Mouse (Mus musculus) embryo, embryonic 11 days (tissue): ENCODE data around the gene Flot2.
"Not testable (repeated sequence)": the region's sequence is repeated elsewhere in the genome, so short reads cannot be mapped to it uniquely, and the experiment has no call there.

Experiments
- DNase-seq: peaks from one replicate; pipeline ENCODE4 v3.0.0-alpha.2; 2015

Flot2 gene

GRCm38 (mm10) chr11:78037831-78038752, at the start of gene Flot2:
Gene Flot2 (plus strand): TSS chr11:78037931.
- peak; percentile 89 for DNase-seq

GRCm38 (mm10) chr11:77989071-77989690, 48.5 kb upstream of the Flot2 start:
- DNase-seq = no peak

- DNase-seq = no peak
Observed at GRCm38 (mm10) chr11:77995556-77995955, 42.2 kb upstream of the Flot2 start.

GRCm38 (mm10) chr11:78006446-78006845, 31.3 kb upstream of the Flot2 start:
- no peak for DNase-seq

DNA sequence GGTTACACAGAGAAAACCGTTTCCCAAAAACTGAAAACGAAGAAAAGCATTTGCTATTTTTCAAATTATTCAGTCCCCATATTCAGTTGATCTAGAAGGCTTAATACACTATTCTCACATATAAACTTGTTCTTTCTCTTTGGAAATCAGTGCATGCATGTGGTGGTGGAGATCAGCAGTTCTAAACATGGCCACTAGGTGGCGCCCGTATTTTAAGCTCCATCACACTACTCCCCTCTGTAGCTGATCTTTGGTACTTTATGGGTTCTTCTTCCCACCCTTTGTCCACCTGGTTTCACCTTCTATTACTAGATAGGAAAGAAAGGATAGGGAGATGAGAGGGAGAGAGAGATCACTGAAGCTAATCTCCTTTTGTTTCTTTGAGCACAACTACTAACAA, 18.1 kb upstream of the Flot2 start:
- DNase-seq = peak; percentile 82

DNA sequence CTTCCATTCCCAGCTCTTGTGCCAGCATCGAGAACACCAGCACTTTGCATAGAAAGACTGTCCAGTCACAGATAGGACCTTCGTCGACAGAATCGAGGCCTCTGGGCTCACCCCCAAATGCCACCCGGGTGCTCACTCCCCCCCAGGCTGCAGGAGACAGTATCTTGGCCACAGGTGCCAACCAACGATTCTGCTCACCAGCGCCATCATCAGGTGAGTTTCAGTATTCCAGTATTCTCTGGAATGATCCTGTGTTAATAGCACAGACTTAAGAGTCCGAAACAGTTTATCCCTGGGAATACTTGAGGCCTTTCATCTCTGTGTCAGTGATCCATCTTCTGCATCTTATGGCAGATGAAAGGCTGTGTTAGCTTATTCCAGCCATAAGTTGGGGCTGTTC, 14.1 kb upstream of the Flot2 start:
- DNase-seq = peak; percentile 37

- DNase-seq = no peak
Observed at GRCm38 (mm10) chr11:78029240-78029639, 8.5 kb upstream of the Flot2 start.

GRCm38 (mm10) chr11:78030600-78030999, 7.1 kb upstream of the Flot2 start:
- no peak for DNase-seq

DNA sequence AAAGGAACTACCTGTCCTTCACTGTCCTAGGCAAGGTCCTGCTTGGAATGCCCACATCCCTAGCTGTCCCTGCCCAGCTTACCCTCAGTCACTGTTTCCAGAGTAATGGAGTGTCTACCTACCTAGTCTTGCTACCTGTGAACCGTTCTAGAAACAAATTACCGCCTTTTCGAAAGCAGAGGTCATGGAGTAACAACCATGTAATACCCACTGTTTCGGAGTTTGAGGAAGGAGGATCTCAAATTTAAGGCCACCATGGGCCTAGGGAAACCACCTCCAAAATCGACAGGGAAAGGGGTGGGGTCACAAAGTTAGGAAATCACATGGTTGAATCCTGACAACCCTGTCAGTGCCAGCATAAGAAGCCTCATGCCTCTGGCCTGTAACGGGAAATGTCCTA, 6.3 kb upstream of the Flot2 start:
- DNase-seq = no peak

DNA sequence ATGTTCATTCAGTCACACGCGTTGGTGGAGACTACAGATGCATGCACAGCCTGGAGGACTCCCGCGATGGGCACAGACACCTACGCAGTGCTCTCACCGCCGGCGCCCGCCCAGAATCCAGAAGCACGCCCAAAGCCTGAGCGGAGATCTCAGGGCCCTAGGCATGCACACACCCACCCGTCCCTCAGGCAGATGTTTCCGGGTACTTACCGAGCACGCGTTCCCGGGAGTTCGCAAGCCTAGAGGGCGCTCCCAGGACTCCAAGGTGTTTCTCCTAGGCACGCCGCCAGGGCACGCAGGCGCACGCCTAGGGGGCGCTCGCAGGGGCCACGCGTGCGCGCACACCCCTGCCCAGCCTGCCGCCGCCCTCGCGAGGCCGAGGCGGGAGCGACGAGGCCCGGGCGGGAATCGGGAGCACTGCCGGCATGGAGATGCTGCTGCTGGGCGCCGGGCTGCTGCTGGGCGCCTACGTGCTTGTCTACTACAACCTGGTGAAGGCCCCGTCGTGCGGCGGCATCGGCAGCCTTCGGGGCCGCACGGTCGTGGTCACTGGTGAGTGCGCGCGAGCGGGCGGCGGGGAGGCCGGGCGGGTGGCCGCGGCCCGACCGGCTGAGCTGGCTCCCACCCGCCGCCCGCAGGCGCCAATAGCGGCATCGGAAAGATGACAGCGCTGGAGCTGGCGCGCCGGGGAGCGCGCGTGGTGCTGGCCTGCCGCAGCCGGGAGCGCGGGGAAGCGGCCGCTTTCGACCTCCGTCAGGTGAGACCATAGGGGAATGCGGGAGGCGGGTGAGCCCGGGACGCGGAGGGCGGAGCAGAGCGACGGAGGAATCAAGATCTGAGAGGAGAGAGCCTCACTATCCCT, 5.6 kb upstream of the Flot2 start, which contains the start of gene Dhrs13:
Dhrs13 (plus strand) TSS at position 334 of the 862 bp plus-strand sequence.
- peak; percentile 97 for DNase-seq

- DNase-seq = no peak
Observed at GRCm38 (mm10) chr11:78032809-78033195, 4.9 kb upstream of the Flot2 start.

GRCm38 (mm10) chr11:78033931-78034617, 3.7 kb upstream of the Flot2 start:
- no peak for DNase-seq

DNA sequence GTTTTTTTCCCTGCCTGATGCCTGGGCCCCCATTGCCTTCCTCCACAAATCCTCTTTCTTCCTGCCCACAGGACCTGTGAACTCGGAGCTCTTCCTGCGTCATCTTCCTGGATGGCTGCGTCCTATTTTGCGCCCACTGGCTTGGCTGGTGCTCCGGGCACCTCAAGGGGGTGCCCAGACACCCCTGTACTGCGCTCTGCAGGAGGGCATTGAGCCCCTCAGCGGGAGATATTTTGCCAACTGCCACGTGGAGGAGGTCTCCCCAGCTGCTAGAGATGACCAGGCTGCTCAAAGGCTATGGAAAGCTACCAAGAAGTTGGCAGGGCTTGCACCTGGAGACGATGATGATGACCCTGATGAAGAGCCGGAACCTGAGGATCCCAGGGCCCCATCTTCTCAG, 940 bp upstream of the Flot2 start:
- no peak for DNase-seq

DNA sequence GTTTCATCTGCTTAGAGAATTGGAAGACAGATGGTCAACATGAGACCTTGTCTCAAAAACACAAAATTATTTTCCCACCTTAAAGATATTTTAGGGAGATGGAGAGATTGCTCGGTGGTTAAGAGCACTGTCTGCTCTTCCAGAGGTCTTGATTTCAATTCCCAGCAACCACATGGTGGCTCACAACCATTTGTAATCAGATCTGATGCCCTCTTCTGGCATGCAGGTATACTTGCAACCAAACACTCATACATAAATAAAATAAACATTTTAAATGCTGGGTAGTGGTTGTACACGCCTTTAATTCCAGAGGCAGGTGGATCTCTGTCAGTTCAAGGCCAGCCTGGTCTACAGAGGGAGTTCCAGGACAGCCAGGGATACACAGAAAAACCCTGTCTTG, 3.1 kb downstream of the Flot2 start:
- DNase-seq = no peak

- DNase-seq = not testable (repeated sequence)
Observed at GRCm38 (mm10) chr11:78042290-78042870, 4.6 kb downstream of the Flot2 start.

DNA sequence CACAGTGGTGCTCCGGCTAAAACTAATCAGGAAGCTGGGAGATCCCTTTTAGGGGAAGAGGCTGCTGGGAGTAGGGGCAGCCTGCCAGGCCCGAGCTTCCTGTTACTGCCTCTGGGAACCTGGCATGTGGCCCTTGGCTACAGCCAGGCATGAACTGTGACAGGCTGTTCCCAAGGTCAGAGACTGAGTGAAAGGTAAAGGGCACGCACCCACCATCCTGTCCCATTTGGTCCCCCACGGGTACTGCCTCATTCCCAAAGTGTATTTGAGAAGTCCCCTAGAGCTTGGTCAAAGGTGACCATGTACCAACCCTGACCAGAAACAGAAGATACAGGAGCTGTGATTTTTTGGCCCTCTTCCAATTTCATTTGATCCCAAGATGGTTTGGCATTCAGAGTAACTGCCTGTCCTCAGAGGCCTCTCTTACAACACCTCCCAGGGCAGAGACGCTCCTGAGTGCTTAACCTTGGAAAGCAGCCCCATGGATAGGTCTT, 7.1 kb downstream of the Flot2 start:
- no peak for DNase-seq

- not testable (repeated sequence) for DNase-seq
Observed at GRCm38 (mm10) chr11:78048637-78049036, 10.9 kb downstream of the Flot2 start.

GRCm38 (mm10) chr11:78053078-78053477, 15.3 kb downstream of the Flot2 start:
- no peak for DNase-seq

DNA sequence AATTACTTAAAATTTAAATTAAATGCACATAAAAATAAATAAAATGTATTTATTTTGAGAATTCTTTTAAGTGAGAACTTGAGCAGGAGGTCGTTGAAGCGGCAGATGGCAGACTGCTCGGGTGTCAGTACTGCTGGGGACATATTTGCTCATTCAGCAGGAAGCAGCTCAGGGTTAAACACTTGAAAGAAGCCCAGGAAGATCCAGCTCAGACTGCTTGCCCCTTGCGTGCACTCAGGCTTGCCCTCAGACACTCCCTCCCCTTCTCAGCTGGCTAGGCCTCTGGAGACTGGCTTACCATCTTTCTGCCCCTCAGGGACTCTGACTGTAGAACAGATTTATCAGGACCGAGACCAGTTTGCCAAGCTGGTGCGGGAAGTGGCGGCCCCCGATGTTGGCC, 19.2 kb downstream of the Flot2 start:
- no peak for DNase-seq

GRCm38 (mm10) chr11:78059833-78060757, 22.4 kb downstream of the Flot2 start:
- DNase-seq = peak; percentile 66

DNA sequence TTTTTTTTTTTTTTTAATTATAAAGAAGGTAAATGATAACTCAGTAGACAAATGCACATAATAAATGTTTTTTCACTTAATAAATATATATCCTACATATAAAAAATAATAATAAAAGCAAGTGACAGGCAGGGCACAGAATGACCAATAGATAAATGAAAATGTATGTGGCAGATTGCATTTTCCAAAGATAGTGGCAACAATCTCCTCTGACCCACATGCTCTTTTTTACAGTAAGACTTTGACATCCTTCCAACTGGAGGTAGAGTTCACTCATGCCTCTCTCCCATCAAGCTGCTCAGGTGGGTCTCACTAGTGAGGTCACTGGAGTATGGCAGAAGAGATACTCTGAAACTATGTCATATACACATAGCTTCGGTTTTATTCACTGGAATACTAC, 24.8 kb downstream of the Flot2 start:
- no peak for DNase-seq
